Mouse (Mus musculus): ENCODE results near the gene Fahd1. TPM values are rescaled to one million over a fixed set of nuclear protein-coding genes. Genes with fewer than 3 reads are reported as not detected.

Gene Fahd1
- 10 to 100 TPM; 25.4 to 43.4 TPM for total RNA-seq (2021)
- polyA plus RNA-seq (2012; rRNA removed) = 11.7 and 16.6 TPM in 2 replicates
- long read RNA-seq, transcript Fahd1-201 (1 exons, 1,473 nt) = major isoform, 34 of 34 reads
- long read RNA-seq, partial matches to known transcripts = 0 of 34 reads
- long read RNA-seq, other reads (novel, unspliced or antisense) = 0 of 34 reads

DNA sequence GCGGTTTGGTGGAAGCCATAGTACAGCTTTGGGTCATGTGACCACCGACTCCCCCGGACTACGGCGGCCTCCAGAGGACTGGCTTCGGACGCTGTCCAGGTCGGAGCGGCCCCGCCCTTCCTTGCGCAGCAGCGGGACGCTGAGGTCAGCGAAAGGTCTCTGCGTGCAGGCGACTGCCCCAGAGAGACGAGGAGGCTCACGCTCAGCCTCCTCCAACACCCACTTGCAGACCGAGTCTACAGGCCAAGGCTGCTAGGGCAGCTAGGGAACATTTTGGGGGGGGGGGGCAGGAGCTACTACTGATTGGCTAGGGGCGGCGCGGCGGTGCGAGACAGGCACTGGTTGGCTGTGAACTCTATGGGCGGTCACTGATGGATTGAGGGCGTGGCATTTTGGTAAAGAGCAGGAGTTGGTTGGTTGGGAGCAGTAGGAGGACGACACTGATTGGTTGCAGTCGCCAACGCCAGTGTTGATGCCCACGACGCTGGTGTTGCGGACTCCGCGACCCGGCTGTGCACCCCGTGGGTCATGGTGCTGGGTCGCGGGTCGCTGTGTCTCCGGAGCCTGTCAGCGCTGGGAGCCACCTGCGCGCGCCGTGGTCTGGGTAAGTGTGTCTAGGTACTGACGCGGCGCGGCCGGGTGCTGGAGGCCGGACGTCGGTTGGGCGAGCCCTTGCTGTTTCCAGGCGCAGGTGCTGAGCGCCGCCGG lies at the start of gene Fahd1:
Fahd1 (minus strand) TSS at position 300 of the 708 bp plus-strand sequence.
- peak; percentile 97 for DNase-seq

DNA sequence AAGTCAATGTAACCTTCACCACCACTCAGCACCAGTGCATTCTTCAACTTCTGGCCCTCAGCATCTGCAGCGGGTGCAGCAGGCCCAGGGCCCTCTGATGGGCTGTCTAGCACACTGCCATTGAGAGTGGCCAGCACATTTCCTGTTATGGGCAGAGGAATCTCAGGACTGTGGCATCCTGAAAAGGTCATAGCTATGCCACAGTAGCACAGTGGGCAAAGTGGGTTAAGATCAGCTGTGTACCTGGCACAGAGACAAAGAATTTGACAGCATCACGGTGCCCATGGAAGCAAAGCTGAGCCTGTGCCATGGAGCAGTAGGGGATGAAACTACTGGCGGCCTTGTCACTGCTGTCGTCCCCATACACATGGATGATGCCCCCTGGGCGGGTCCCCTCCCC lies 49.0 kb upstream of the Fahd1 start:
- DNase-seq = no peak

GRCm38 (mm10) chr17:24898041-24898854 lies 48.1 kb upstream of the Fahd1 start:
- no peak for DNase-seq

GRCm38 (mm10) chr17:24897600-24897999 lies 47.4 kb upstream of the Fahd1 start:
- peak; percentile 78 for DNase-seq

GRCm38 (mm10) chr17:24896993-24897269 lies 46.8 kb upstream of the Fahd1 start:
- DNase-seq = no peak

GRCm38 (mm10) chr17:24896241-24896992 lies 46.3 kb upstream of the Fahd1 start, which contains the start of gene Nme3:
Gene Nme3, plus strand, starts transcription at chr17:24896500.
- peak; percentile 92 for DNase-seq

- DNase-seq = peak; percentile 88
Measured at GRCm38 (mm10) chr17:24895571-24896240, 45.5 kb upstream of the Fahd1 start.

GRCm38 (mm10) chr17:24894995-24895547 lies 44.9 kb upstream of the Fahd1 start, which contains the start of the genes Eme2 and Mrps34:
Gene Eme2, minus strand, starts transcription at chr17:24895087.
Gene Mrps34, plus strand, starts transcription at chr17:24895116.
- DNase-seq = peak; percentile 89

GRCm38 (mm10) chr17:24894061-24894994 lies 44.2 kb upstream of the Fahd1 start:
- peak; percentile 59 for DNase-seq

GRCm38 (mm10) chr17:24893276-24893675 lies 43.1 kb upstream of the Fahd1 start:
- DNase-seq = no peak

DNA sequence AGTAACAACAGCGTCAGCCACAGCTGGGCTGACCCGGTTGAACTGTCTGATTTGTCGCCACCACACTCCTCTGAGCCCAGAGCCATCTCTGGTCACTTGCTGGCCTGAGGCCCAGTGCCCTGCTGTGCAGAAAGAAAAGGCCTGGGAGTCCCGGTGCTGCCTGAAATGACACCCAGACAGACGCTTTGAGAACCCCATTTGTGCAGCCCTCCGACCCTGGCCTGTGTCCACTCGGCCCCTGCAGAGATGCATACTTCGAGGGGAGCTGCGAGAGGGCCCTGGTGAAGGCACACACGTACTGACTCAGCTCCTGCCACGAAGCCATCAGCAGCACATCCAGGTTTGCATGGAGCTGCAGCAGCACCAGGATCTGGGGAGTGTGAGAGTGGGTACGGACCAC lies 42.6 kb upstream of the Fahd1 start:
- DNase-seq = peak; percentile 6

GRCm38 (mm10) chr17:24891321-24891720 lies 41.2 kb upstream of the Fahd1 start:
- DNase-seq = peak; percentile 29

DNA sequence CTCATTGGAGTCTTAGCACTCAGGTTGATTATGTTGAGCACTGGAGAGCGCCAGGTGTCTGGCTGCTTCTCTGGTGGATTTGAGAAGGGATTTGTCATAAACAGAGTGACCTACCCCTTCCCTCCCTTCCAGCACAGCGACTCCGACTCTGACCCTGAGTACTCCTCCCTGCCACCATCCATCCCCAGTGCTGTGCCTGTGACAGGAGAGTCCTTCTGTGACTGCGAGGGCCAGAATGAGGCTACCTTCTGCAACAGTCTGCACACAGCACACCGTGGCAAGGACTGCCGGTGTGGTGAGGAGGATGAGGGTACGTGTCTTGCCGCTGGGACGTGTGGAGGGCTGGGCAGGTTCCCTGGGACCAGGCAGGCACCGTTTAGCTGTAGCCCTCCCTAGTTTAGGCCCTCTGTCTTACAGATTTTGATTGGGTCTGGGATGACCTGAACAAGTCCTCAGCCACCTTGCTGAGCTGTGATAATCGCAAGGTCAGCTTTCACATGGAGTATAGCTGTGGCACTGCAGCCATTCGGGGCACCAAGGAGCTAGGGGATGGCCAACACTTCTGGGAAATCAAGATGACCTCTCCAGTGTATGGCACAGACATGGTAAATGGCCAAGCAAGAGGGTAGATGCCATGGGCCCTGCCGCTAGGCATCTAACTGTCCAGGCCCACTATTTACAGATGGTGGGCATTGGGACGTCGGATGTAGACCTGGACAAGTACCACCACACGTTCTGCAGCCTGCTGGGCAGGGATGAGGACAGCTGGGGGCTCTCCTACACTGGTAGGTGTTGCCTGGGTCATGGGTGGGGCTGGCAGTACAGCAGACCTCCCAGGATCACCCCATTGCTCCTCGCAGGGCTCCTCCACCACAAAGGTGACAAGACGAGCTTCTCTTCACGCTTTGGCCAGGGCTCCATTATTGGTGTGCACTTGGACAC lies 40.3 kb upstream of the Fahd1 start:
- peak; percentile 29 for DNase-seq

- no peak for DNase-seq
Measured at GRCm38 (mm10) chr17:24888862-24889261, 38.7 kb upstream of the Fahd1 start.

DNA sequence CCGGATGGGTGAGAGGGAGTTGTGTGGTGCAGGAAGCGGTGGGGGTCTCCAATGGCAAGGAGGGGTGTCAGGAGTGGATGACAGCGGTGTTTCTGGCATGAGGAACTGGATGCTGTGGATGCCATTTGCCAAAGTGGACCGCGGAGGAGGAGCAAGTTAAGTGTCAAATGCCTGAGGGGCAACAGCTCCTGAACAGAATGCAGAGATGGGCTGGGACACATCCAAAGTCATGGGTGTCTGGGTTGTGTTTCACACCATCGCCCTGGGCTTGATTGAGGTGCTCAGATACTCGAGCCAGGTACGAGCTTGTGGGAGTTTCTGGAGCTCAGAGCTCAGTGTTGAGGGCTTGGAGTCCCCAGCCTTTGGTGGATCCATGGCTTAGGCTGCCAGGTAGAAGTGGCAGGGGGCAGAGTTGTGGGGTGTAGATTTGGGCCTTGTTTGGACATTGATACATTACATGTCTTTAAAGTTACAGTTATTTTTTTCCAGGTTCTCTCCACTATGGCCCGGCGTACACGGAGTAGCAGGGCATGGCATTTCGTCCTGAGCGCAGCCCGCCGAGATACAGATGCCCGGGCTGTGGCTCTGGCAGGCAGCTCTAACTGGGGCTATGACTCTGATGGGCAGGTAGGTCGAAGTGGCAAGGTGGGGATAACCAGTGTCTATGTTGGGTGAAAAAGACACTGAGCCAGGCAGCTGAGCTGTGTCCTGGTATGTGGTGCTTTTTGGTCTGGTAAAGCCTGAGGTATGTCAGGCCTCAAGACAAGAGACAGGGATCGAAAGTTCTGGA lies 37.3 kb upstream of the Fahd1 start:
- no peak for DNase-seq

- no peak for DNase-seq
Measured at GRCm38 (mm10) chr17:24886932-24887271, 36.7 kb upstream of the Fahd1 start.

DNA sequence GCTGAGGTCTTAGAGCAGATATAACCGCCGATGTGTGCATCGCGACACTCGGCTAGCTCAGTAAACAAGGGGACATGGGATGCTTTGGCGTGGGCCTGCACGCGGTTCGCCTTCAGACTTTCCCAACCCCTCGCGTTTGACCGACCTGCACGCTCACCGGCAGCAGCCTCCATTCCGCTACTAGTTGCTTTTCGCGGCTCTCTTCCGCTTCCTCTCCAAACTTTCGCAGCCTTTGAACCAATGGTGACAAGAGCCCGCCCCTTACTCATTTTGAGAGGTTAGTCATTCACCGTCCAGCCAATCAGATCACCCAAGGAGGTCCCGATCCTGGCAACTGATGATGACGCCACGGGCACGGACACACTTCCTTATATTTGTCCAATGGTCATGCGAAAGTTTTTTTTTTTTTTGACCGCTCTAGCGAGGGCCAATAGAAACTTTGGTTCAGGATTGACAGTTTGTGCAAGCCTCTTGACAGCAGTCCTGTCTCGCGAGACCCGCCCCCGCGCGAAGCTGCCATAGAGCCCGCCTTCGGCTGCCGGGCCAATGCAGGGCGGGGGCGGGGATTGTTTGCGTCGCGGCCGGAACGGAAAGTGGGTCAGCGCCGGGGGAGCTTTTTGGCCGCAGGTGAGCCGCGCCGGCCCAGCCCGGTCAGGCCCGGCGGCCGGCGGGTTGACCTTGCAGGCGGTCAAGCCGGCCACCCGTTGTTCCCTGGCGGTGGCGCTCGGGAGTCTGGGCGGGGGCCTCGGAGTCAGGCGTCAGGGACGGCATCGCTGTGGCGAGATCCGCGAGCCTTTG lies 36.2 kb upstream of the Fahd1 start, which contains the start of the genes Nubp2 and Spsb3:
Nubp2 (minus strand) TSS at position 216 of the 798 bp plus-strand sequence.
Spsb3 (plus strand) TSS at position 510 of the 798 bp plus-strand sequence.
- DNase-seq = peak; percentile 99
